In the genomic region with DNA sequence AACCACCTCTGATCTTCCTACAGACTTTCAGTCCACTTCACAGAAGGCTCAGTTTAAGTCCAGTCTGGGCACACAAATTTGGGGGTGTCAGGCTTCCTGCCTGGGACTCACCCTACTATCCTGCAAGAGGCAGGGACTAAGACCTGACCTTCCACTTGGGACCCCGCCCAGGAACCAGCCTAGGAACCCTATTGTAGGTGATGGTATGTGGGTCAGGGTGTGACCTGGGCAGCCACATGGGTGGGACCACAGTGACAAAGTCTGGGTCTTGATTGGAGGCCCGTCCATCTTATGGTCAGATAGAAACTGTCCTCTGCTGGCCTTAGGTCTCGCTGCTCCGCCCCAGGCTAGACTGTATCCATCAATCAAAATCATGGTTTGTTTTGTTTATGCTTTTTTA, we compare ENCODE assay signal across 13 mouse cellular contexts. TPM values are rescaled to one million over a fixed set of nuclear protein-coding genes. Genes with fewer than 3 reads are reported as not detected.
A peak's percentile ranks its signal among the peaks of the same experiment; 100 is the strongest.
DNase-seq lines count a peak whose midpoint lies in the region; ATAC-seq and TF ChIP-seq lines count a peak whose summit lies in the region.
"Had no signal": no experiment of that assay in that cellular context is flagged by ENCODE, and none has a peak within 500 bp of the region (broad histone marks: within the 10 kb centered on the region; RNA-seq: fewer than 3 reads in every experiment).

No protein-coding gene starts in this region.

- peak overlapping the region; percentile 78 for H3K4me2 ChIP-seq in hindbrain, embryonic 14.5 days (replicated peaks)
- peak overlapping the region; percentile 77 for H3K4me2 ChIP-seq in midbrain, embryonic 14.5 days (ENCODE audit: low read length)

- H3K9me3 ChIP-seq in hindbrain, embryonic 14.5 days (ENCODE audit: control insufficient read depth, low read length), result no peaks in the 10 kb centered on the region
- H3K9me3 ChIP-seq in midbrain, embryonic 14.5 days (ENCODE audit: control insufficient read depth, low read length), result no peaks in the 10 kb centered on the region
- H3K9me3 ChIP-seq: heart, embryonic 12.5 days had no signal

- H3K27me3 ChIP-seq in hindbrain, embryonic 14.5 days (ENCODE audit: control insufficient read depth, insufficient read depth, low read length), result no peaks in the 10 kb centered on the region
- H3K27me3 ChIP-seq in midbrain, embryonic 14.5 days (ENCODE audit: control insufficient read depth, insufficient read depth, low read length), result no peaks in the 10 kb centered on the region

- peaks cover 8% of the 10 kb centered on the region for H3K4me1 ChIP-seq in cortical plate, adult 2 months (ENCODE audit: control insufficient read depth, insufficient read depth, low read length)
- peaks cover 56% of the 10 kb centered on the region for H3K4me1 ChIP-seq in hindbrain, embryonic 14.5 days (replicated peaks; ENCODE audit: control insufficient read depth, insufficient read depth, low read length)
- H3K4me1 ChIP-seq in midbrain, embryonic 14.5 days (ENCODE audit: control insufficient read depth, insufficient read depth, low read length), result peaks cover 40% of the 10 kb centered on the region

- H3K36me3 ChIP-seq in hindbrain, embryonic 14.5 days (replicated peaks; ENCODE audit: control insufficient read depth, insufficient read depth), result no peaks in the 10 kb centered on the region
- H3K36me3 ChIP-seq in midbrain, embryonic 14.5 days (ENCODE audit: control insufficient read depth, insufficient read depth, low read length), result no peaks in the 10 kb centered on the region
- H3K36me3 ChIP-seq: heart, embryonic 12.5 days had no signal

- WGBS in hindbrain, embryonic 14.5 days, result 59% methylated on average over 4 of the region's 4 CpGs
- WGBS in midbrain, embryonic 14.5 days, result 76% methylated on average over 4 of the region's 4 CpGs

- no peak for TF ChIP-seq POLR2A in cortical plate, adult 2 months (IDR thresholded peaks at IDR 0.05; ENCODE audit: extremely low read depth, insufficient read depth, low read length)

- TF ChIP-seq CTCF in layer of hippocampus, adult 2 months (conservative IDR thresholded peaks at IDR 0.05), result no peak
- TF ChIP-seq CTCF in cortical plate, adult 2 months (IDR thresholded peaks at IDR 0.05; ENCODE audit: extremely low read depth, insufficient read depth, low read length), result no peak

- peak overlapping the region; percentile 96 for H3K9ac ChIP-seq in hindbrain, embryonic 14.5 days
- peak overlapping the region; percentile 92; the same call in 1 of the 2 replicates for H3K9ac ChIP-seq in midbrain, embryonic 14.5 days (replicated peaks; ENCODE audit: low read length)

- H3K4me3 ChIP-seq in layer of hippocampus, adult 2 months, result peak overlapping the region; percentile 87
- peak overlapping the region; percentile 64 for H3K4me3 ChIP-seq in cortical plate, adult 2 months (ENCODE audit: insufficient read depth, low read length)
- peak overlapping the region; percentile 85 for H3K4me3 ChIP-seq in hindbrain, embryonic 14.5 days (replicated peaks; ENCODE audit: low read length)
- H3K4me3 ChIP-seq in midbrain, embryonic 14.5 days (replicated peaks; ENCODE audit: low read depth, low read length), result peak overlapping the region; percentile 75

- no peak for ATAC-seq in hindbrain, embryonic 14.5 days (ENCODE audit: low FRiP score)
- no peak for ATAC-seq in midbrain, embryonic 14.5 days (ENCODE audit: low FRiP score, low TSS enrichment)

- DNase-seq in layer of hippocampus, adult 2 months (ENCODE audit: low spot score in 2 of 2), result no peak
- DNase-seq in layer of hippocampus, adult 9-10 months (ENCODE audit: low spot score), result no peak
- no peak for DNase-seq in hindbrain, embryonic 14.5 days (ENCODE audit: low spot score)
- DNase-seq in midbrain, embryonic 14.5 days, result no peak
- no peak for DNase-seq in gastrocnemius, adult 8-10 months (ENCODE audit: low spot score in 2 of 2)
- DNase-seq in ovary, postnatal 10 days (ENCODE audit: low spot score), result no peak
- DNase-seq in lung, postnatal 25 days (ENCODE audit: low spot score), result no peak
- DNase-seq: kidney, adult 2 months; retina, postnatal 1 day; thymus, adult 18-20 months had no signal

- H3K27ac ChIP-seq in layer of hippocampus, adult 2 months, result peak overlapping the region; percentile 91; the same call in 1 of the 2 replicates
- H3K27ac ChIP-seq in cortical plate, adult 2 months (ENCODE audit: insufficient read depth, low read length), result no peak overlapping the region
- H3K27ac ChIP-seq in hindbrain, embryonic 14.5 days, result no peak overlapping the region
- H3K27ac ChIP-seq in midbrain, embryonic 14.5 days (replicated peaks; ENCODE audit: low read depth, low read length), result no peak overlapping the region
- H3K27ac ChIP-seq: macrophage had no signal

RNA-seq across cellular contexts. Expression of a gene that starts 1.1 kb away (rescaled TPM):
- total RNA-seq in layer of hippocampus, adult 2 months (2021), result 100 to 1,000 TPM; 101 to 112 TPM
- 218 and 247 TPM in 2 replicates for polyA plus RNA-seq in cortical plate, adult 2 months (2012; rRNA removed)
- 57.3 and 61.0 TPM in 2 replicates for polyA plus RNA-seq in hindbrain, embryonic 14.5 days (2014; fragmentation: Nextera tagmentation; extraction: Ambion mirVana)
- polyA plus RNA-seq in midbrain, embryonic 14.5 days (2014; fragmentation: Nextera tagmentation; extraction: Ambion mirVana), result 66.5 and 74.6 TPM in 2 replicates
- total RNA-seq in gastrocnemius, adult 8-10 months (2022), result under 1 TPM in 2 of 4 experiments, not detected in 2; 0.08 to 0.65 TPM

RNA-seq across cellular contexts. Expression of a gene that starts 22.8 kb away (rescaled TPM):
- under 1 TPM; 0.72 to 0.81 TPM for total RNA-seq in layer of hippocampus, adult 2 months (2021)
- 0.74 and 0.86 TPM in 2 replicates for polyA plus RNA-seq in cortical plate, adult 2 months (2012; rRNA removed)
- polyA plus RNA-seq in hindbrain, embryonic 14.5 days (2014; fragmentation: Nextera tagmentation; extraction: Ambion mirVana), result 0.21 and 0.41 TPM in 2 replicates
- 0.11 and 0.20 TPM in 2 replicates for polyA plus RNA-seq in midbrain, embryonic 14.5 days (2014; fragmentation: Nextera tagmentation; extraction: Ambion mirVana)
- 1 to 10 TPM; 1.3 to 1.8 (median 1.5) TPM for total RNA-seq in gastrocnemius, adult 8-10 months (2022)

RNA-seq across cellular contexts. Expression of a gene that starts 35.4 kb away (rescaled TPM):
- 1 to 10 TPM in 1 of 2 experiments, not detected in 1; 2.1 TPM for total RNA-seq in layer of hippocampus, adult 2 months (2021)
- 1.4 and 1.6 TPM in 2 replicates for polyA plus RNA-seq in cortical plate, adult 2 months (2012; rRNA removed)
- 1.4 and 1.5 TPM in 2 replicates for polyA plus RNA-seq in hindbrain, embryonic 14.5 days (2014; fragmentation: Nextera tagmentation; extraction: Ambion mirVana)
- 0.89 TPM in 1 of 2 replicates, not detected in the other for polyA plus RNA-seq in midbrain, embryonic 14.5 days (2014; fragmentation: Nextera tagmentation; extraction: Ambion mirVana)
- under 1 TPM in 1 of 4 experiments, not detected in 3; 0.54 TPM for total RNA-seq in gastrocnemius, adult 8-10 months (2022)

RNA-seq across cellular contexts. Expression of a gene that starts 48.3 kb away (rescaled TPM):
- 1 to 10 TPM; 5.3 TPM for total RNA-seq in layer of hippocampus, adult 2 months (2021)
- 6.0 and 6.1 TPM in 2 replicates for polyA plus RNA-seq in cortical plate, adult 2 months (2012; rRNA removed)
- 5.4 TPM in 2 replicates for polyA plus RNA-seq in hindbrain, embryonic 14.5 days (2014; fragmentation: Nextera tagmentation; extraction: Ambion mirVana)
- polyA plus RNA-seq in midbrain, embryonic 14.5 days (2014; fragmentation: Nextera tagmentation; extraction: Ambion mirVana), result 2.5 and 3.6 TPM in 2 replicates
- total RNA-seq in gastrocnemius, adult 8-10 months (2022), result 1 to 10 TPM; 1.4 to 2.0 (median 1.6) TPM

RNA-seq across cellular contexts. Expression of a gene that starts 52.8 kb away (rescaled TPM):
- 100 to 1,000 TPM; 263 to 264 TPM for total RNA-seq in layer of hippocampus, adult 2 months (2021)
- 199 and 221 TPM in 2 replicates for polyA plus RNA-seq in cortical plate, adult 2 months (2012; rRNA removed)
- 16.6 and 16.7 TPM in 2 replicates for polyA plus RNA-seq in hindbrain, embryonic 14.5 days (2014; fragmentation: Nextera tagmentation; extraction: Ambion mirVana)
- polyA plus RNA-seq in midbrain, embryonic 14.5 days (2014; fragmentation: Nextera tagmentation; extraction: Ambion mirVana), result 17.4 and 18.9 TPM in 2 replicates
- total RNA-seq in gastrocnemius, adult 8-10 months (2022), result under 1 TPM in 3 of 4 experiments, not detected in 1; 0.10 to 0.21 (median 0.20) TPM
